Mouse (Mus musculus) midbrain, embryonic 13.5 days (tissue): ENCODE data around the gene Cd70. TPM values are rescaled to one million over a fixed set of nuclear protein-coding genes. Genes with fewer than 3 reads are reported as not detected.

ENCODE experiments used
- ATAC-seq: fragments of 200-750 bp; cut with Nextera tagmentation; 2 replicates; pipeline ENCODE4 v1.8.0; 2017; ENCODE audit warnings: mild to moderate bottlenecking, moderate TSS enrichment, moderate library complexity
- H3K27ac ChIP-seq: fragments of 300-500 bp; sonication (generic); 2 replicates; pipeline ENCODE4 v1.5.1; 2015; ENCODE audit warnings: inconsistent platforms, mild to moderate bottlenecking, moderate library complexity
- H3K27me3 ChIP-seq: fragments of 300-500 bp; sonication (generic); 2 replicates; pipeline ENCODE4 v1.6.1; 2015; ENCODE audit warnings: mild to moderate bottlenecking, inconsistent platforms
- H3K36me3 ChIP-seq: fragments of 300-500 bp; sonication (generic); 2 replicates; pipeline ENCODE4 v1.6.1; 2015; ENCODE audit warnings: mild to moderate bottlenecking, inconsistent platforms
- H3K4me1 ChIP-seq: fragments of 300-500 bp; sonication (generic); replicated peaks from 2 replicates; pipeline ENCODE4 v1.6.1; 2015; ENCODE audit warnings: inconsistent platforms
- H3K4me2 ChIP-seq: fragments of 300-500 bp; sonication (generic); replicated peaks from 2 replicates; pipeline ENCODE4 v1.6.1; 2015; ENCODE audit warnings: moderate library complexity, mild to moderate bottlenecking, inconsistent platforms
- H3K4me3 ChIP-seq: fragments of 300-500 bp; sonication (generic); replicated peaks from 2 replicates; pipeline ENCODE4 v1.5.1; 2015; ENCODE audit warnings: mild to moderate bottlenecking, inconsistent platforms
- H3K9ac ChIP-seq: fragments of 300-500 bp; sonication (generic); replicated peaks from 2 replicates; pipeline ENCODE4 v1.6.1; 2015; ENCODE audit warnings: mild to moderate bottlenecking, inconsistent platforms
- H3K9me3 ChIP-seq: fragments of 300-500 bp; sonication (generic); 2 replicates; pipeline ENCODE4 v1.6.1; 2016; ENCODE audit warnings: mild to moderate bottlenecking, inconsistent platforms
- WGBS: fragments of 180-500 bp; shearing (Covaris S2); methylation state at CpG from one replicate; pipeline ENCODE4 v1.1.7; 2015; 5-methylcytosine and 5-hydroxymethylcytosine counted together
- polyA plus RNA-seq: library from polyadenylated mRNA; unstranded; fragments of >200 nt; fragmentation: Nextera tagmentation; extraction: Ambion mirVana; gene quantifications from 2 replicates; pipeline ENCODE4 v1.2.1, GENCODE M21; 2015

Cd70 gene
- polyA plus RNA-seq, 1 experiment from 2014 or later = 0.44 TPM

DNA sequence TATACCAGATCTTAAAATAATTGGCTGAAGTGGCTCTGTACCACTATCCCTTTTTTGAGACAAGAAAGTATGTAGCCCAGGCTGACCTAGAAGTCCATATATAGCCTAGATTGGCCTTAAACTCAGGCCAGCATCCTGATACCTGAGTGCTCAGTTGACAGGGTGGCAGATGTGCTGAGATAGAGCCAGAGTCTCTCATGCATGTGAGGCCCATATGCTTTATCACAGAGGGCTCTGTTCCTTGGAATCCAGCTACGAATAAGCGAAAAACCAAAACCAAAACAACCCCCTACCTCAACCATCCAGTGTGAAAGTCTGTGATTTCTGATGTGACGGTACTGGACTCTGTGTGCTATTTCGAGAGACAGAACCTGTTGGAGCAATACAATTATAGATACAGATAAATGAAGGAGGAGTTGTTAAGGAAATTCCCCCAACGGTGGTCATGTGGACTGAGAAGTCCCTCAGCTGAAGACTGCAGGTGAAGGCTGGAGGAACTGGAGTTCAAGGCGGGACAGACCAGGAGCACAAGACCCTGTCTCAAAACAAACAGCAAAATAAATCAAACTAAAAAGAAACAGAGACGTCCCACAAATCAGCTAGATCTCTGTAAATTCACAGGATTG is 41.4 kb downstream of the Cd70 start:
- peaks cover 29% of the 10 kb centered on the region for H3K4me1 ChIP-seq
- H3K27me3 ChIP-seq = no peaks in the 10 kb centered on the region
- H3K27ac ChIP-seq = no peak overlapping the region
- no peaks in the 10 kb centered on the region for H3K9me3 ChIP-seq
- 86% methylated on average over 7 of the region's 7 CpGs for WGBS
- H3K9ac ChIP-seq = no peak overlapping the region
- no peak overlapping the region for H3K4me2 ChIP-seq
- H3K36me3 ChIP-seq = no peaks in the 10 kb centered on the region
- H3K4me3 ChIP-seq = no peak overlapping the region
- ATAC-seq = no peak

DNA sequence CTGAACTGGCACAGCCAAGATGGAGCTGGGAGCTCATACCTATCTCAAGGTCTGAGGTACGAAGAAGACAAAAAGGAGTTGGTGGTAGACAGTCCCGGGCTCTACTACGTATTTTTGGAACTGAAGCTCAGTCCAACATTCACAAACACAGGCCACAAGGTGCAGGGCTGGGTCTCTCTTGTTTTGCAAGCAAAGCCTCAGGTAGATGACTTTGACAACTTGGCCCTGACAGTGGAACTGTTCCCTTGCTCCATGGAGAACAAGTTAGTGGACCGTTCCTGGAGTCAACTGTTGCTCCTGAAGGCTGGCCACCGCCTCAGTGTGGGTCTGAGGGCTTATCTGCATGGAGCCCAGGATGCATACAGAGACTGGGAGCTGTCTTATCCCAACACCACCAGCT is 42.5 kb downstream of the Cd70 start:
- WGBS = 94% methylated on average over 5 of the region's 5 CpGs
- H3K4me2 ChIP-seq = 0 out of 2 replicates have a peak overlapping the region, but pooled peaks have one; percentile 8
- no peak for ATAC-seq

DNA sequence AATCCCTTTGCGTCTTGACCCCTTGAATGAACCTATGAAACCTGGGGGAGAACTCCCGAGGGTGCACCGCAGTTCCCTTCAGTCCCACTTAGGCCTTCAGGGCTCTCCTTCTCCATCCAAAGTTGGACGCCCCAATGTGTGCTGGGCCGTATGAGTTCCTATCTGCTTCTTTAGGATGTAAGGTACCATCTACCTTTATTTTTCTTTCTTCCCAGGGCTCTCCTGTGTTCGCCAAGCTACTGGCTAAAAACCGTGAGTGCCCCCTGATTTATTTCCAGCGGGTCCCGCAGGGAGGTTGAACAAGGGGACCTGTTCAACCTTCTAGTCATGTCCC is 43.6 kb downstream of the Cd70 start:
- 6% methylated on average over 9 of the region's 9 CpGs for WGBS
- H3K36me3 ChIP-seq = no peaks in the 10 kb centered on the region

More for the DNA sequence above, 42.5 kb downstream of the Cd70 start:
- H3K9ac ChIP-seq = no peak overlapping the region
- H3K9me3 ChIP-seq = no peaks in the 10 kb centered on the region
- peaks cover 29% of the 10 kb centered on the region for H3K4me1 ChIP-seq
- no peaks in the 10 kb centered on the region for H3K27me3 ChIP-seq
- H3K27ac ChIP-seq = no peak overlapping the region
- no peaks in the 10 kb centered on the region for H3K36me3 ChIP-seq
- no peak overlapping the region for H3K4me3 ChIP-seq

DNA sequence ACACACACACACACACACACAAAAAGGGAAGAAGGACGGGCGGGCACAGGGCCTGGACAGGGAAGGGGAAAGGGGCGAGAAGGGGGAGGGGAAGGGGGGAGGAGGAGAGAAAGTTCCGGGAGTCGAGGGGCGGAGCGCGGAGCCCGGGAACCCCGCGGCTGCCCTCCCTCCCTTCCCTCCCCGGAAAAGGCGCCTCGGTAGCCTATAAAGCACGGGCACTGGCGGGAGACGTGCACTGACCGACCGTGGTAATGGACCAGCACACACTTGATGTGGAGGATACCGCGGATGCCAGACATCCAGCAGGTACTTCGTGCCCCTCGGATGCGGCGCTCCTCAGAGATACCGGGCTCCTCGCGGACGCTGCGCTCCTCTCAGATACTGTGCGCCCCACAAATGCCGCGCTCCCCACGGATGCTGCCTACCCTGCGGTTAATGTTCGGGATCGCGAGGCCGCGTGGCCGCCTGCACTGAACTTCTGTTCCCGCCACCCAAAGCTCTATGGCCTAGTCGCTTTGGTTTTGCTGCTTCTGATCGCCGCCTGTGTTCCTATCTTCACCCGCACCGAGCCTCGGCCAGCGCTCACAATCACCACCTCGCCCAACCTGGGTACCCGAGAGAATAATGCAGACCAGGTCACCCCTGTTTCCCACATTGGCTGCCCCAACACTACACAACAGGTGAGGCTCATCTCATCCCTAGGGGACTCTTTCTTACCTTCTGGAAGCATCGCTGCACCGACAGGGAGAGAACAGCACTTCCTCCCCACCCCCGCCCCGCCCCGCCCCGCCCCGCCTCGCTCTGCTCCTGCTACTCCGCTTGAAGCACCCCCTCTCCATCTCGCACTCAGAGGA is 44.2 kb downstream of the Cd70 start, which contains the start of gene Tnfsf9:
Tnfsf9 (plus strand) TSS at position 145 of the 854 bp plus-strand sequence.
- H3K4me1 ChIP-seq = peaks cover 29% of the 10 kb centered on the region
- H3K9ac ChIP-seq = peak within 1 kb of the TSS; percentile 81
- under 1% methylated on average over 59 of the region's 61 CpGs for WGBS
- H3K27me3 ChIP-seq = no peaks in the 10 kb centered on the region
- H3K36me3 ChIP-seq = no peaks in the 10 kb centered on the region
- H3K4me2 ChIP-seq = peak within 1 kb of the TSS; percentile 90
- no peaks in the 10 kb centered on the region for H3K9me3 ChIP-seq
- no peak within 1 kb of the TSS for H3K27ac ChIP-seq
- ATAC-seq = peak; percentile 85
- H3K4me3 ChIP-seq = peak within 1 kb of the TSS; percentile 61

More for the DNA sequence above, 43.6 kb downstream of the Cd70 start:
- Histone ChIP-seq H3K27ac (no peak overlapping the region), H3K4me1 (peaks cover 29% of the 10 kb centered on the region), H3K9ac (peak overlapping the region; percentile 81), H3K9me3 (no peaks in the 10 kb centered on the region), H3K4me2 (peak overlapping the region; percentile 90), H3K27me3 (no peaks in the 10 kb centered on the region), H3K4me3 (peak overlapping the region; percentile 61)
- ATAC-seq = no peak

DNA sequence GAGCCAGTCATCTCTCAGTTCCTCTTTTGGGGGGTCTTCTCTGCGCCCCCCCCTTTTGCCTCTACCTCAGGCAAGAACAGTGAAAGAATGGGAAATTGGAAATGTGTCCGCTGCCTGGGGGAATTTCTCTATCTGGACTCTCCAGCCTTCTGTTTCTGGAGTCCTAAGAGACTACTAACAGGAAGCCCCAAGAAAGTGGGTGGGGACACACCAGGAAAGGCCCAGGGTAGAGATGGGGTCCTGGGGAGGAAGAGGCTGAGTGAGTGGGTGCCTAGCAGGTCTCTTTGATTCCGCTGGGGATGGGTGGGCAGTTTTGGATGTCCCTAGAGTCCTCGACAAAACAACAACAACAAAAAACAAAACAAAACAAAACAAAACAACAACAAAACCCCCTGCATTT is 45.1 kb downstream of the Cd70 start:
- Histone ChIP-seq H3K9me3 (no peaks in the 10 kb centered on the region), H3K4me2 (peak overlapping the region; percentile 90), H3K27me3 (no peaks in the 10 kb centered on the region), H3K27ac (no peak overlapping the region), H3K4me1 (peaks cover 29% of the 10 kb centered on the region), H3K4me3 (peak overlapping the region; percentile 61), H3K36me3 (no peaks in the 10 kb centered on the region), H3K9ac (peak overlapping the region; percentile 81; the same call in 1 of the 2 replicates)
- 50% methylated on average over 4 of the region's 4 CpGs for WGBS
- ATAC-seq = peak; percentile 12; the same call in 1 of the 2 replicates

DNA sequence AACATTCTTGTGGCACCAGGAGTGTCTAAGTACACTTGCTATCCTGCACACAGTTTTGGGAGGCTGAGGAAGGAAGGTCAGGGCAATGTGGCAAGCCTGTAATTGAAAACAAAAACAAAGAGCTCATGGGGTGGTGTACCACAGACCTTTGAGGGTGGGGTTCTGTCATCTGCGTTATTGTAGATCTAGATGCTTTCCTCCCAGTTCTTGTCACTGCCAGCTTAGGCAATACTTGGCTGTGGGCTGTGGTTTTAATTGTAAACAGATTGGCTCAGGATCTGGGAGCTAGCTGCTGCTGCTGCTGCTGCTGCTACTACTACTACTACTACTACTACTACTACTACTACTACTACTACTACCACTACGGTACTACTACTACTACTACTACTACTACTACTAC is 47.3 kb downstream of the Cd70 start:
- H3K4me2 ChIP-seq = no peak overlapping the region
- no peaks in the 10 kb centered on the region for H3K27me3 ChIP-seq
- H3K9ac ChIP-seq = no peak overlapping the region
- H3K27ac ChIP-seq = no peak overlapping the region
- H3K36me3 ChIP-seq = no peaks in the 10 kb centered on the region
- ATAC-seq = no peak
- peaks cover 27% of the 10 kb centered on the region for H3K4me1 ChIP-seq
- no peak overlapping the region for H3K4me3 ChIP-seq
- H3K9me3 ChIP-seq = no peaks in the 10 kb centered on the region
- WGBS = 92% methylated on average over 2 of the region's 2 CpGs

DNA sequence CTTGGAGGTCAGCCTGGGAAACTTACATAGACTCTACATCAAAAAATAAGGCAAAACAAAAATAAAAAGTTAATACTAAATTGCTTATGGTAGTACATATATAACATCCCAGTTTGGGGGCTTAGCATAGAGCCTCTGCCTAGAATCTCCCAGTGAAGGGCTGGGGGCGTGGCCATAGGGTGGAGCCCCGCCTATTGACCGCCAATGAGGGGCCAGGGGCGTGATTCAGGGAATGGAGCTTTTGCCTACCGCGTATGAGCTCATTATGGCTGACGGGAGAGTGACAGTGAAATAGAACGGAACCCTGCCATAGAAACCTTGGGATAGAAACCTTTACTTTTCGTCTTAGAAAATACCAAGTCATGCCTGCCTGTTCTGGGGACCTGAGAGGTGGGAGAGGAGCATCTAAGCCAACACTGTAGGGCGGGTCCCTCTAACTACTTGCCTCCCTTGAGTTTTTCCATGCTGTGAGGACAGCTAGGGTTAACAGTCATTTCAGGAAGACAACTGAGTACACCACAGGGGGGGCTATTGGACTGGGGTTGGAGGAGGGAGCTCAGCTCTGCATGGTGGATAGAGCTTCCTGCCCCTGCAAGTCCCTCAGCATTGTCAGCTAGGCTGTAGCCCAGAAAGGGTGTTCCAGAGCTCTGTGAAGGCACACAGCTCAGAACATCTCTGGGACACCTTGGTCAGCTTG is 49.8 kb downstream of the Cd70 start:
- H3K4me3 ChIP-seq = no peak overlapping the region
- peaks cover 5% of the 10 kb centered on the region for H3K27me3 ChIP-seq
- peaks cover 13% of the 10 kb centered on the region for H3K4me1 ChIP-seq
- H3K9me3 ChIP-seq = no peaks in the 10 kb centered on the region
- H3K27ac ChIP-seq = no peak overlapping the region
- no peak overlapping the region for H3K4me2 ChIP-seq
- no peak overlapping the region for H3K9ac ChIP-seq
- WGBS = 9% methylated on average over 10 of the region's 10 CpGs
- no peak for ATAC-seq
- H3K36me3 ChIP-seq = no peaks in the 10 kb centered on the region

DNA sequence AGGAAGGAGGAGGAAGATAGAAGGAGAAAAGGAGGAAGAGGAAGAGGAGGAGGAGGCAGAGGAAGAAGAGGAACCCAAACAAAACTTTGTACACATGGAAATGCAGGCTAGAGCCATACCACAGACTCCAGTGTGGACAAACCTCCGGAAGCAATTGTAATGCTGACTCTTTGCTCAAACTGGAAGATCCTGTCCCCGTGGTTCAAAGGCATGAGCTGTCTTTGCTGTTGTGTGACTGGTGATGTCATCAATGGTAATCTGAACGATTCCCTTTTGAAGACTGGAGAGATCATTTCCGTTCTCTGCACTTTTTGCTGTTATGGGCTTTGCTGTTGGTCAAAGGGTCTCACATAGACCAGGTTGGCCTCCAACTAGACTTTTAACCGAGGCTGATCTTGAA is 51.3 kb downstream of the Cd70 start:
- Histone ChIP-seq H3K27me3 (peaks cover 7% of the 10 kb centered on the region), H3K4me3 (no peak overlapping the region), H3K9ac (no peak overlapping the region), H3K36me3 (no peaks in the 10 kb centered on the region), H3K9me3 (no peaks in the 10 kb centered on the region), H3K4me1 (peaks cover 7% of the 10 kb centered on the region), H3K4me2 (no peak overlapping the region), H3K27ac (no peak overlapping the region)
- 85% methylated on average over 5 of the region's 5 CpGs for WGBS
- no peak for ATAC-seq

DNA sequence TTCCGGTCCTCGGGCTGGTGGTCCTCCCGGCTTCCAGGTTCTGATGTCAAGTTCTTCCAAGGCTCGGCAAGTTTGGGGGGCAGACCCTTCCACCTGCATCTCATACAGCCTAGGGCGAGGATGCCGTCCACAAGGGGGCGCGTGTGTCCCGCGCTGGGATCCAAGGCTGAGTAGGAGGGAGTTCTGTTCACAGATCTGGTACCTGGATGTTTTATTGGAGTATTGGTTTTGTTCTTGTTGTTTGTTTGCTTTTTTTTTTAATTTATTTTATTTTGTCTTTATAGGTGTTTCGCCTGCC is 53.0 kb downstream of the Cd70 start:
- H3K27ac ChIP-seq = no peak overlapping the region

More for the DNA sequence above, 53.0 kb downstream of the Cd70 start:
- H3K4me3 ChIP-seq = peak overlapping the region; percentile 17; the same call in 1 of the 2 replicates
- peak; percentile 85 for ATAC-seq
- under 1% methylated on average over 11 of the region's 11 CpGs for WGBS
- H3K27me3 ChIP-seq = peaks cover 7% of the 10 kb centered on the region
- H3K4me1 ChIP-seq = peaks cover 7% of the 10 kb centered on the region
- H3K9ac ChIP-seq = no peak overlapping the region
- no peaks in the 10 kb centered on the region for H3K9me3 ChIP-seq
- H3K4me2 ChIP-seq = peak overlapping the region; percentile 38
- no peaks in the 10 kb centered on the region for H3K36me3 ChIP-seq

Other genes starting within 250 kb of the Cd70 start
- 74.6 and 90.0 TPM in 2 replicates for gene Mllt1, start 214.4 kb downstream of the Cd70 start, polyA plus RNA-seq
- not detected in 2 replicates for gene Acer1, start 167.7 kb downstream of the Cd70 start, polyA plus RNA-seq
- gene Clpp, start 159.5 kb downstream of the Cd70 start, polyA plus RNA-seq = 168 and 174 TPM in 2 replicates
- 40.2 and 45.5 TPM in 2 replicates for gene Alkbh7, start 152.4 kb downstream of the Cd70 start, polyA plus RNA-seq
- 0.64 TPM in 1 of 2 replicates, not detected in the other for gene Pspn, start 149.8 kb downstream of the Cd70 start, polyA plus RNA-seq
- 68.0 and 74.8 TPM in 2 replicates for gene Gtf2f1, start 138.5 kb downstream of the Cd70 start, polyA plus RNA-seq
- gene Gm17949, start 138.3 kb downstream of the Cd70 start, polyA plus RNA-seq = 0.28 and 0.75 TPM in 2 replicates
- 33.1 and 39.1 TPM in 2 replicates for gene Khsrp, start 118.3 kb downstream of the Cd70 start, polyA plus RNA-seq
- gene Slc25a41, start 108.1 kb downstream of the Cd70 start, polyA plus RNA-seq = not detected in 2 replicates
- 0.73 and 1.2 TPM in 2 replicates for gene Crb3, start 90.7 kb downstream of the Cd70 start, polyA plus RNA-seq
- gene Slc25a23, start 89.9 kb downstream of the Cd70 start, polyA plus RNA-seq = 24.3 and 26.9 TPM in 2 replicates
- gene Dennd1c, start 71.3 kb downstream of the Cd70 start, polyA plus RNA-seq = 3.1 and 4.5 TPM in 2 replicates
- 307 and 321 TPM in 2 replicates for gene Tubb4a, start 62.0 kb downstream of the Cd70 start, polyA plus RNA-seq
- gene Tnfsf9, start 44.5 kb downstream of the Cd70 start, polyA plus RNA-seq = 5.7 and 6.6 TPM in 2 replicates
- not detected in 2 replicates for gene Tnfsf14, start 44.4 kb upstream of the Cd70 start, polyA plus RNA-seq
- 0.34 and 1.1 TPM in 2 replicates for gene C3, start 78.4 kb upstream of the Cd70 start, polyA plus RNA-seq
- 19.6 and 20.6 TPM in 2 replicates for gene Gpr108, start 98.7 kb upstream of the Cd70 start, polyA plus RNA-seq
- 12.3 and 13.7 TPM in 2 replicates for gene Trip10, start 99.7 kb upstream of the Cd70 start, polyA plus RNA-seq
- 1.2 and 1.3 TPM in 2 replicates for gene Vav1, start 129.3 kb upstream of the Cd70 start, polyA plus RNA-seq
- 3.6 and 3.7 TPM in 2 replicates for gene Adgre1, start 208.9 kb upstream of the Cd70 start, polyA plus RNA-seq